Mouse (Mus musculus) lung, adult 2 months (tissue): ENCODE measurements around the gene Dock4.

Experiments
- CTCF ChIP-seq: fragments of 200-500 bp; IDR thresholded peaks from 2 replicates; pipeline ENCODE4 v1.5.1; 2011; ENCODE audit warnings: mild to moderate bottlenecking, low read length, control low read depth; ENCODE audit not compliant: insufficient read depth
- POLR2A ChIP-seq: fragments of 200-500 bp; IDR thresholded peaks from 2 replicates; pipeline ENCODE4 v1.6.1; 2011; ENCODE audit warnings: low read depth, mild to moderate bottlenecking, control low read depth, low read length, borderline replicate concordance; ENCODE audit errors: extremely low read depth

- TF ChIP-seq POLR2A (no peak), CTCF (no peak)
These were observed 210.1 kb downstream of the Dock4 start for GRCm38 (mm10) chr12:40655861-40656260.
